Mouse (Mus musculus) G1E-ER4 (cell line): ENCODE measurements around the gene Six6. TPM values are rescaled to one million over a fixed set of nuclear protein-coding genes. Genes with fewer than 3 reads are reported as not detected.

ENCODE experiments used
- GATA1 ChIP-seq: IDR thresholded peaks from one replicate; pipeline ENCODE4 v1.8.0; 2012; ENCODE audit warnings: low read length, inconsistent platforms
- polyA plus RNA-seq: library from polyadenylated mRNA; stranded (reverse); fragments of >175 nt; gene quantifications from 2 replicates; pipeline ENCODE4 v1.2.3, GENCODE M21; 2012

The Six6 gene
- polyA plus RNA-seq, 1 experiment: not detected

DNA sequence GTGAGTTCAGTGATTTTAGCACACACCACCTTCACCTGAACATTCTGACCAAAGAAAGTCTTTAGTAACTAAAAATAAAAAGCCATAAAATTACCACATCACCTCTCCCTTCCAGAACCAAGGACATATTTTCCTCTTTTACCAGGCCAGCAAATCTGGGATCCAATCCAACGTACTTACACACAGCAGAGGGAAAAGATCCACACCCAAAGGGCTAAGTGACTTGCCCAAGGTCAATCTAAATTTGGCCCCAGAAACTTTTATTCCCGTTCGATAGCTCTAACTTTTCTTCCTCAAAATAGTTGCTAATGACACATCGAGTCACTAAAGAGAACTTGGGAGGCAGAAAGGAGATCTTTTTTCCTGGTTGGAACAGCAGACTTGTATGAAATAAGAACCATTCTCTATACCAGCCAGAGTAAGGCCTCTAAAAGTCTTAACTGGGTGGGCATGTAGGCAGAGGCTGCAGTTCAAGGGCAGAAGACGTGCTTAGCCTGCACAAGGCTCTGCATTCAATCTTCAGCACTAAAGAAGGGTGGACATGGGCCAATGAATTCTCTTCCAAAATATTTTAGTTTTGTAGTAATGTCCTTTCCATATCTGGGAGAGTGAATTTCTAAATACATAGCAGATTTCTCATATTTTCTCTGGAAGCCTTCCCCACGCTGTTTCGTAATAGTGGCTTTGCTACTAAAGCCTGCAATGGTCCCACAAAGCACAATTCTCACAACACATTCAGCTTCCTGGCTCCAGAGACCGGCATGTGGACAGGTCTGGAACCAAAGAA lies 43.6 kb downstream of the Six6 start:
- no peak for TF ChIP-seq GATA1

Other genes with a start within 250 kb of the Six6 start
- 14.0 and 18.7 TPM in 2 replicates for gene Ppm1a, start 182.4 kb upstream of the Six6 start, polyA plus RNA-seq
- gene 4930447C04Rik, start 882 bp downstream of the Six6 start, polyA plus RNA-seq: not detected in 2 replicates
- gene Six1, start 114.0 kb downstream of the Six6 start, polyA plus RNA-seq: 9.8 and 11.0 TPM in 2 replicates
- gene Six4, start 173.6 kb downstream of the Six6 start, polyA plus RNA-seq: 1.1 and 1.3 TPM in 2 replicates
- 2.2 TPM in 2 replicates for gene Mnat1, start 183.8 kb downstream of the Six6 start, polyA plus RNA-seq